Mouse (Mus musculus): Measurements from ENCODE around the gene Aldh1a2. TPM values are rescaled to one million over a fixed set of nuclear protein-coding genes. Genes with fewer than 3 reads are reported as not detected.

Aldh1a2 gene
- polyA plus RNA-seq, 1 experiment from 2014 or later, result 123 TPM

DNA sequence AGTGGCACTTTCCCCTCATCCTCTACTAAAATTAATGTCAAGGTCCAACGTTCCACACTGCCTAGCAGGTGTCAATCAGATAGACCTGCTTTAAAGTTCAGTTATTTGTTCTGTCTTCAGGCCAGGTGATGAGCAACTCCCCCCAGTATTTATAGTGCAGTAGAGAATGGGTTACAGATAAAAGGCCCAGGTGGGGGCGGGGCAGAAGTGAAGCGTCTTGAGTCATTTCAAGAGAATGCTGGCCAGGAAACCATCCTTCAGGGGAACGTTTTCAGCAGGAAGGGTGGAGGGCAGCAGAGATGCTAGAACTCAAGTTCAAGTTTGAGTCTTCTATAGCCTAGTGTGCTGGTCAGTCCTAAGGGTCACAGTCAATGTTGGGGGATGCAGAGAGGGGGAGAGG, 121.1 kb downstream of the Aldh1a2 start:
- Histone ChIP-seq H3K9me3 (ENCODE audit: control insufficient read depth, low read length) (no peaks in the 10 kb centered on the region), H3K4me3 (ENCODE audit: low read depth, low read length) (no peak overlapping the region), H3K27me3 (replicated peaks; ENCODE audit: control insufficient read depth, insufficient read depth, low read length) (no peaks in the 10 kb centered on the region), H3K27ac (ENCODE audit: low read depth) (no peak overlapping the region), H3K4me1 (replicated peaks; ENCODE audit: control insufficient read depth, insufficient read depth, low read length) (no peaks in the 10 kb centered on the region), H3K4me2 (ENCODE audit: low read length) (no peak overlapping the region), H3K36me3 (ENCODE audit: control insufficient read depth, insufficient read depth, low read length) (no peaks in the 10 kb centered on the region), H3K9ac (ENCODE audit: low read length) (no peak overlapping the region)
- ATAC-seq (replicated peaks; ENCODE audit: low FRiP score, low TSS enrichment, low read depth) (no peak), DNase-seq (ENCODE audit: low spot score) (no peak)
- 48% methylated on average over 4 of the region's 4 CpGs for WGBS

DNA sequence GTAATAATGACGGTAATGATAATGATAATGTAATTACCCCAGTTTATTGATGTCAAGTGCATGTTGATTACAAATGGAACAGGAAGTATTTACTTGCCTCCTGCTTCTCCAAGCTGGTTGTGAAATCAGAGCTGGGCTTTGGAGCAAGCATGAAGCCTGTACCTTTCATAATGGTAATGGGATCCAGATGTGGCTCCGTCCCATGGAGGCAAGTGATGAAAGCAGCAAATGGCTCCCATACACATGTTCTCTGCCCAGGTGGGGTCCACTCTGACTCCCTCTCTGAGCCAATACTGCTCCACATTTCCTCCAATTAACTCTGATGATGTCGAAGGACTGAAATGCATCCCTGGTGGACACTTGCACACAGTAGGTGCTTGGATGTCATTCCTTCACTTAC, 121.8 kb downstream of the Aldh1a2 start:
- H3K27me3 ChIP-seq (replicated peaks; ENCODE audit: control insufficient read depth, insufficient read depth, low read length), result no peaks in the 10 kb centered on the region
- H3K4me2 ChIP-seq (ENCODE audit: low read length), result no peak overlapping the region
- no peaks in the 10 kb centered on the region for H3K9me3 ChIP-seq (ENCODE audit: control insufficient read depth, low read length)
- H3K4me3 ChIP-seq (ENCODE audit: low read depth, low read length), result no peak overlapping the region
- 84% methylated on average over 3 of the region's 3 CpGs for WGBS
- no peaks in the 10 kb centered on the region for H3K36me3 ChIP-seq (ENCODE audit: control insufficient read depth, insufficient read depth, low read length)
- ATAC-seq (replicated peaks; ENCODE audit: low FRiP score, low TSS enrichment, low read depth), result no peak
- H3K9ac ChIP-seq (ENCODE audit: low read length), result no peak overlapping the region
- H3K4me1 ChIP-seq (replicated peaks; ENCODE audit: control insufficient read depth, insufficient read depth, low read length), result no peaks in the 10 kb centered on the region
- H3K27ac ChIP-seq (ENCODE audit: low read depth), result no peak overlapping the region
- no peak for DNase-seq (ENCODE audit: low spot score)

DNA sequence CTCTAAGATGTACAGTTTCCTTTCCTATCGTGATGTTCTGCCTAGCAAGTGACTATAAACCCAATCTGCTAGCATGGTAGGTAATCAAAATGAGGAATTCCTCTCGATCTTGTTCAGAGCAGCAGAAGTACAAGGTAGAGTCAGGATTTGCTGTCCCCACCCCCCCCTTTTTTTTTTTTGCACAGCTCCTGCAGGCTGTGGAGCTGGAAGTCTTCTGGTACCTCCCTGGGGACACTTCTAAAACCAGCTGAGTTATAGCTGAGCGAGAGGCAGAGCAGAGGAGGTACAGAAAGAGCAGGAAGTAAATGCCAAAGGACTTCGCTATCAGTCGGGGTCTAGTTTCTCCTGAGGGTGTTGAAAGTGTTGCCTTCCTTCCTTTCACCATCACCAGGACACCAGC, 124.5 kb downstream of the Aldh1a2 start:
- DNase-seq (ENCODE audit: low spot score) (no peak), ATAC-seq (replicated peaks; ENCODE audit: low FRiP score, low TSS enrichment, low read depth) (no peak)
- no peaks in the 10 kb centered on the region for H3K4me1 ChIP-seq (replicated peaks; ENCODE audit: control insufficient read depth, insufficient read depth, low read length)
- H3K4me3 ChIP-seq (ENCODE audit: low read depth, low read length), result no peak overlapping the region
- no peaks in the 10 kb centered on the region for H3K36me3 ChIP-seq (ENCODE audit: control insufficient read depth, insufficient read depth, low read length)
- no peak overlapping the region for H3K27ac ChIP-seq (ENCODE audit: low read depth)
- no peak overlapping the region for H3K4me2 ChIP-seq (ENCODE audit: low read length)
- H3K9ac ChIP-seq (ENCODE audit: low read length), result no peak overlapping the region
- H3K9me3 ChIP-seq (ENCODE audit: control insufficient read depth, low read length), result no peaks in the 10 kb centered on the region
- no peaks in the 10 kb centered on the region for H3K27me3 ChIP-seq (replicated peaks; ENCODE audit: control insufficient read depth, insufficient read depth, low read length)
- 58% methylated on average over 5 of the region's 5 CpGs for WGBS

Other genes starting within 250 kb of the Aldh1a2 start
- gene Aqp9, start 47.1 kb upstream of the Aldh1a2 start, polyA plus RNA-seq (2014; fragmentation: Nextera tagmentation; extraction: Ambion mirVana), result 0.26 and 0.38 TPM in 2 replicates

Data from intestine, embryonic 14.5 days (tissue).